Mouse (Mus musculus) heart, embryonic 14.5 days (tissue): ENCODE results near the gene 1700025G04Rik. TPM values are rescaled to one million over a fixed set of nuclear protein-coding genes. Genes with fewer than 3 reads are reported as not detected.

Source experiments
- ATAC-seq: fragments of 200-750 bp; cut with Nextera tagmentation; 2 replicates; pipeline ENCODE4 v1.8.0; 2017; ENCODE audit warnings: low read depth, moderate TSS enrichment; ENCODE audit not compliant: insufficient number of reproducible peaks, insufficient read depth, low FRiP score
- H3K27ac ChIP-seq, 2 experiments: fragments of 200-500 bp in 1 of 2; fragments of 300-500 bp in 1 of 2; sonication (generic) in 1 of 2; replicated peaks in 1 of 2; 2 replicates each; pipeline ENCODE4 v1.5.1; 2012 to 2014; ENCODE audit warnings: low read depth in 2 of 2, low read length in 2 of 2, control low read depth in 1 of 2, mild to moderate bottlenecking in 1 of 2, mixed read lengths in 1 of 2; ENCODE audit not compliant: control insufficient read depth in 1 of 2, insufficient read depth in 1 of 2
- H3K27me3 ChIP-seq: fragments of 300-500 bp; sonication (generic); 2 replicates; pipeline ENCODE4 v1.6.1; 2014; ENCODE audit warnings: mild to moderate bottlenecking, low read length, control low read depth; ENCODE audit not compliant: control insufficient read depth, insufficient read depth
- H3K36me3 ChIP-seq: fragments of 300-500 bp; sonication (generic); 2 replicates; pipeline ENCODE4 v1.6.1; 2014; ENCODE audit warnings: mild to moderate bottlenecking, control low read depth, low read length, mixed read lengths; ENCODE audit not compliant: control insufficient read depth, insufficient read depth
- H3K4me1 ChIP-seq, 2 experiments: fragments of 200-500 bp in 1 of 2; fragments of 300-500 bp in 1 of 2; sonication (generic) in 1 of 2; 2 replicates each; pipeline ENCODE4 v1.6.1; 2012 to 2014; ENCODE audit warnings: low read length in 2 of 2, control low read depth in 1 of 2, mixed read lengths in 1 of 2; ENCODE audit not compliant: control insufficient read depth in 2 of 2, insufficient read depth in 2 of 2
- H3K4me2 ChIP-seq: fragments of 300-500 bp; sonication (generic); 2 replicates; pipeline ENCODE4 v1.6.1; 2014; ENCODE audit warnings: mild to moderate bottlenecking, low read length
- H3K4me3 ChIP-seq, 2 experiments: fragments of 200-500 bp in 1 of 2; fragments of 300-500 bp in 1 of 2; sonication (generic) in 1 of 2; 2 replicates each; pipeline ENCODE4 v1.5.1; 2012 to 2014; ENCODE audit warnings: low read length in 2 of 2, mild to moderate bottlenecking in 2 of 2, control low read depth in 1 of 2, low read depth in 1 of 2, moderate library complexity in 1 of 2; ENCODE audit not compliant: control insufficient read depth in 1 of 2, insufficient read depth in 1 of 2
- H3K9ac ChIP-seq: fragments of 300-500 bp; sonication (generic); 2 replicates; pipeline ENCODE4 v1.6.1; 2014; ENCODE audit warnings: mild to moderate bottlenecking, low read length
- H3K9me3 ChIP-seq: fragments of 300-500 bp; sonication (generic); 2 replicates; pipeline ENCODE4 v1.6.1; 2016; ENCODE audit warnings: low read length, control low read depth; ENCODE audit not compliant: control insufficient read depth
- WGBS: fragments of 180-500 bp; shearing (Covaris S2); extraction: QIAGEN DNeasy Blood & Tissue Kit; methylation state at CpG from one replicate; pipeline ENCODE4 v1.1.7; 2014; 5-methylcytosine and 5-hydroxymethylcytosine counted together
- polyA plus RNA-seq: library from polyadenylated mRNA; unstranded; fragments of >200 nt; fragmentation: Nextera tagmentation; extraction: Ambion mirVana; gene quantifications from 2 replicates; pipeline ENCODE4 v1.2.1, GENCODE M21; 2014

The 1700025G04Rik gene
- 35.7 and 36.9 TPM in 2 replicates for polyA plus RNA-seq

DNA sequence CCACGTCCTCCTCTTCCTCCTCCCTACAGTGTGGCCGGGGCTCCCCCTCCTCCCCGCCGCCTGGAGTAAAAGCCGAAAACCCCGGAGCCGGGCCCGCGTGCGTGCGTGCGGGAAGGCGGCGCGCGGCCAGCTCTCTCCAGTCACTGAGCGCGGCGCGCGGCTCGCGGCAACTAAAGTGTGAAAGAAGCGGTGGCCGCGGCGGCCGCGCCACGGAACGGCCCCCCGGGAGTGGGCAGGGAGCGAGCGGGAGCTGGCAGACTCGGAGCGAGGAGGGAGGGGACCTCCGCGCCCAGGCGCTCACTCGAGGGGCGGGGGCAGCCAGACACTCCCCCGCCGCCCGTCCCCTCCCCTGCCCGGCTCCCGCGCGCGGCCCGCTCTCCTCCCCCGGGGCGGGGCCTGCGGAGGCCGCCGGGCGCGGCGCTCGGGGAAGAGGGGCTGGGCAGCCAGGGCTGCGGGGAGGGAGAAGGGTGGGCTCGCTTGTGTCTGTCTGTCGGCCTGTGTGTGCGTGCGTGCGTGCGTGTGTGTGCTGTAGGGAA is at the start of gene 1700025G04Rik:
Gene 1700025G04Rik, minus strand, starts transcription at position 108 of the 536 bp plus-strand sequence.
- 1% methylated on average over 37 of the region's 66 CpGs for WGBS

DNA sequence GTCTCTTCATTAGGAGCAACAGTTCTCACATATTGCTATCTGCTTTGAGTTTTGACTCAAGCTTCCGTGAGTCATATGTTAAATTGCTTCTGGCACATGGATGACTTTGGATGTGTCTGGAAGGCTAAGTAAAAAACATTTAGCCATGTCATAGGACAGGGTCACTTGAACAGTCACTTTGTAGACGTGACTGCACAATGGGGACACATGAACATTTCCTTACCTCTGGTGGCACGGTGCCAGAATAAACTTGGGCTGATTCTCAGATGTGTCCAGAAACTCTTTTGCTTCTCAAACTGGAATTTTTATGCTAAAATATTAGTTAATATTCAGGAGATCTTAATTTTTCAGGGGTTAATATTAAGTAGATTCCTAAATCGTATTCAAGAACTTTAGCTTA is 49.6 kb upstream of the 1700025G04Rik start:
- WGBS, result 62% methylated on average over 4 of the region's 4 CpGs
- peaks cover 11% of the 10 kb centered on the region for H3K9me3 ChIP-seq

More for the DNA sequence above, at the start of gene 1700025G04Rik:
- H3K9me3 ChIP-seq, result no peaks in the 10 kb centered on the region
- peak within 1 kb of the TSS; percentile 90 to 91 for H3K27ac ChIP-seq
- H3K9ac ChIP-seq, result peak within 1 kb of the TSS; percentile 92
- H3K4me2 ChIP-seq, result peak within 1 kb of the TSS; percentile 93
- no peaks in the 10 kb centered on the region for H3K27me3 ChIP-seq
- no peaks in the 10 kb centered on the region for H3K36me3 ChIP-seq
- ATAC-seq, result peak; percentile 90
- peaks cover 8 to 30% of the 10 kb centered on the region in 2 experiments for H3K4me1 ChIP-seq
- H3K4me3 ChIP-seq, result peak within 1 kb of the TSS; percentile 72 to 77

DNA sequence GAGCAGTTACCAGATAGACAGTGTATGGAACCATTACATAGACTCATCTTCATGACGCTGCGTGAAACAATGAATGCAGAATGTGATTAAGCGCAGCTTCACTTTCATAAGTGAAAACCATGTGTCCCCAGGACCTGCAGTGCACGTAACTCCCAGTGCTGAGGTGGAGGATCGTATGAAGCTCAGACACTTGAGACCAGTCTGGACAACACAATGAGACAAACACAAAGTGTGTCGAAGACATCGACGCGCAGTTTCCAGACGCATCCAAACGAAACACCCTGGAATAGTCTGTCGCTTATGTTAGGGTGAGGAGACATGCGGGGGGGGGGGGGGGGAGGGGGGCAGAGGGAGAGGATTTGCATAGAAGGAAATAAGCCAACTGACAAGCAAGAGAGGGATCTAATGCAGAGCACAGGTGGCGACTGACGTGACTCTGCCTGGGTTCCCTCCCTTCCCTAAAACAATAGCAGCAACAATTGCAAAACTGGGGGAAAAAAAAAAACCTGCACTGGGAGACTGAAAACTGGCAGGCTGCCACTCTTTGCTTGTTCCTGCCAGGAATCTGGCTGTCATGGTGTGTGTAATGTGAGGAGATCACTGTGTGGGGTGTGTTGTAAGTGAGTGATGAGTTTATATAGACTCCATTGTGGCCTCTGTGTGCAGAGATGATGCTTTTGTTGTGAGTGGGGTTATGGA is 40.3 kb upstream of the 1700025G04Rik start:
- no peaks in the 10 kb centered on the region for H3K36me3 ChIP-seq
- ATAC-seq, result peak; percentile 71
- H3K9me3 ChIP-seq, result no peaks in the 10 kb centered on the region
- H3K4me3 ChIP-seq, result 0 out of 4 replicates have a peak overlapping the region, but pooled peaks of 1 of the 2 experiments have one; percentile 5
- H3K4me2 ChIP-seq, result peak overlapping the region; percentile 46
- H3K4me1 ChIP-seq, result peaks cover 4 to 7% of the 10 kb centered on the region in 2 experiments; a peak in 2 of 4 replicates
- H3K27me3 ChIP-seq, result no peaks in the 10 kb centered on the region
- peak overlapping the region in 1 of 2 experiments; percentile 20; a peak in 1 of 4 replicates for H3K27ac ChIP-seq
- no peak overlapping the region for H3K9ac ChIP-seq
- 42% methylated on average over 14 of the region's 15 CpGs for WGBS

More for the DNA sequence above, 49.6 kb upstream of the 1700025G04Rik start:
- Histone ChIP-seq H3K36me3 (no peaks in the 10 kb centered on the region), H3K4me2 (no peak overlapping the region), H3K27ac (no peak overlapping the region), H3K4me1 (no peaks in the 10 kb centered on the region), H3K9ac (no peak overlapping the region), H3K27me3 (no peaks in the 10 kb centered on the region), H3K4me3 (no peak overlapping the region)
- no peak for ATAC-seq

DNA sequence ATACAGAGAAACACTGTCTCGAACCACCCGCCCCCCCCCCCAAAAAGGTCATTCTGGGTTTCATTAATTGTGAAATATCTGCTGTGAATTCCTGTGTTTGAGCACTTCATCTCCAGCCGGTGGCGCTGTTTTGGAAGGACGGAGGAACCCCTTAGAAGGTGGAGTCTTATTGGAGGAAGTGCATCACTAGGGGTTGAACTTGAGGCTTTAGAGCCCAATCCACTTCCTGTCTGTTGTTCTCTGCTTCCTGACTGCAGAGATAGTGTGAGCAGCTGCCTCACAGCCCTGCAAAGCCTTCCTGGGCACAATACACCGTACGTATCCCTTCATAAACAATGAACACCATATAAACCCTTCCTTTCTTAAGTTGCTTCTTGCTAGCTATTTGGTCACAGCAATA is 35.5 kb upstream of the 1700025G04Rik start:
- Histone ChIP-seq H3K36me3 (no peaks in the 10 kb centered on the region), H3K4me2 (no peak overlapping the region), H3K9ac (no peak overlapping the region), H3K27ac (no peak overlapping the region), H3K4me1 (peaks cover 2 to 4% of the 10 kb centered on the region in 2 experiments; a peak in 2 of 4 replicates), H3K4me3 (no peak overlapping the region), H3K9me3 (0 out of 2 replicates have a peak, but pooled peaks cover 4% of the 10 kb centered on the region), H3K27me3 (no peaks in the 10 kb centered on the region)
- no peak for ATAC-seq
- WGBS, result 82% methylated on average over 7 of the region's 7 CpGs

DNA sequence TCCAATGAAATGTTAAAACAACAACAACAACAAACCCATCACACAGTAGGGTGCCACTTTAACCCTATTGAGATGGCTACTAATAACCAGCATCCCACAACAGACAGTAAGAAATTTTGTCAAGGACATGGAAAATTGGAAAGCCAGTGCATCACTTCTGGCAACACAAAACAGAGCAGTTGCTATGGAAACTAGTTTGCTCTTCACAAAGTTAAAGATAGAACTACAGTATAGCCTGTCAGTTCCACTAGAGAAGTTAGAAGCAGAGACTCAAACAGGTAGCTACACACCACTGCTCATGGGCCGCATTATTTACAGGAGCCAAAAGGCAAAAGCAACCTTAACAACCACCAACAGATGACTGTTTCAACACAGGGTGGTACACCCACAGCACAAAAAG is 20.2 kb upstream of the 1700025G04Rik start:
- no peak overlapping the region for H3K4me2 ChIP-seq
- H3K27me3 ChIP-seq, result no peaks in the 10 kb centered on the region
- H3K9ac ChIP-seq, result no peak overlapping the region
- WGBS, result 90% methylated on average over 1 of the region's 1 CpGs
- no peak overlapping the region for H3K27ac ChIP-seq
- H3K4me3 ChIP-seq, result no peak overlapping the region
- H3K4me1 ChIP-seq, result no peaks in the 10 kb centered on the region
- no peaks in the 10 kb centered on the region for H3K36me3 ChIP-seq
- H3K9me3 ChIP-seq, result no peaks in the 10 kb centered on the region
- ATAC-seq, result no peak

DNA sequence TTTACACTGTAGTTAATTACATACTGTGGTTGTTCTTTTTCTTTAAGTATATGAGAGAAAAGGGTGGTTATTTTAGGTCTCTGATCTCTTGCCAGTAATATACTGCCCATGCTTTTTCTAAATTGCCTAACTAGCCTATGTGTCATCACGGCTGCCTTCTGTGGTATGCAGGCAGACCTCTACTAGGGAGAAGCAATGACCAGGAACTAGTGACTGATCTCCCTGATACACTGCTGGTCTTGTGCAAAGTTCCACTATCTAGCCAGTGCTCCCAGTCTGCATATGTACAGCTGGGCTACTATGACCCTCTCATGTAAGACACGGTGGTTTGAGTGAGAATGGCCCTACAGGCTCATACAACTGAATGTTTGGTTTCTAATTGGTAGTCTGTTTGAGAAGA is 16.2 kb upstream of the 1700025G04Rik start:
- no peaks in the 10 kb centered on the region for H3K9me3 ChIP-seq
- H3K36me3 ChIP-seq, result no peaks in the 10 kb centered on the region
- no peaks in the 10 kb centered on the region for H3K27me3 ChIP-seq
- no peak overlapping the region for H3K27ac ChIP-seq
- no peak overlapping the region for H3K9ac ChIP-seq
- 81% methylated on average over 2 of the region's 2 CpGs for WGBS
- no peak overlapping the region for H3K4me2 ChIP-seq
- no peak for ATAC-seq
- H3K4me3 ChIP-seq, result no peak overlapping the region
- H3K4me1 ChIP-seq, result peaks cover 5 to 12% of the 10 kb centered on the region in 2 experiments; a peak in 3 of 4 replicates

GRCm38 (mm10) chr1:152105246-152105645 is 15.3 kb upstream of the 1700025G04Rik start:
- H3K27me3 ChIP-seq, result no peaks in the 10 kb centered on the region
- H3K27ac ChIP-seq, result no peak overlapping the region
- peaks cover 5 to 12% of the 10 kb centered on the region in 2 experiments; a peak in 3 of 4 replicates for H3K4me1 ChIP-seq
- H3K4me2 ChIP-seq, result no peak overlapping the region
- no peak overlapping the region for H3K4me3 ChIP-seq
- H3K36me3 ChIP-seq, result no peaks in the 10 kb centered on the region
- no peak for ATAC-seq
- no peak overlapping the region for H3K9ac ChIP-seq
- WGBS, result 88% methylated on average over 1 of the region's 1 CpGs
- no peaks in the 10 kb centered on the region for H3K9me3 ChIP-seq
